Mouse (Mus musculus): ENCODE measurements around the gene 1700017D01Rik.
"Not testable (repeated sequence)": the region's sequence is repeated elsewhere in the genome, so short reads cannot be mapped to it uniquely, and the experiment has no call there.

The 1700017D01Rik gene

DNA sequence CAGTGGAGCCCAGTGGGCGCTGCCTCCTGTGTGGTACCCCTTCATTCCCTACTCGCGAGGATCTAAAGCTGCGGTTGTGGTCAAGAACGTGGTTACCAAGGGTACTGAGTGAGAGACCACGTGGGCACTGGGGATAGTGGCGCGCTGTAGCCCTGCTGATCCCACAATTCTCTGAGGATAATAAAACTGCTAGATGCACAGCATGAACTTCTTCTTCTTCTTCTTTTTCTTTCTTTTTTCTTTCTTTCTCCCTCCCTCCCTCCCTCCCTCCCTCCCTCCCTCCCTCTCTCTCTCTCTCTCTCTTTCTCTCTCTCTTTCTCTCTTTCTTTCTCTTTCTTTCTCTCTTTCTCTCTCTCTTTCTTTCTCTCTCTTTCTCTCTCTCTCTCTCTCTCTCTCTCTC lies at the start of gene 1700017D01Rik:
TSS of gene 1700017D01Rik (minus strand) at position 101 of the 400 bp plus-strand sequence.
- DNase-seq, result not testable (repeated sequence)

DNA sequence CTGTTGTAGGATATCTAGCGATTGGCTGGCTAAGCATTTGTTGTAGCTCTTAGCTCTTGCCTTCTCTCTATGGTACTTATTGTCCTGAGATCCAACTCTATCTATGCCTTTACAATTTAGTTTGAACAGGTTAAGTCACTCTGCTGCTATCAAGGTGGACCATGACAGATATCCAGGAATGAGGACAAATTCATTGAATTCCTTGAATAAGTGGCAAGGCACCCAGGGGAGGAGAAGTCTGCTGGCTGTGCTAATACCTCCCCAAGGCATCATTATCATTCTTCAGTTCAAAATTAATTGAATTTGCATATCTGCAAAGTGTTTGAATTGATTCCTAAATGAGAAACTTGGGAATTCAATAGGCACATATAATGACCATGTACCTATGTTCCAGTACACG lies 46.8 kb upstream of the 1700017D01Rik start:
- no peak for DNase-seq

- peak; percentile 8 for DNase-seq
Observed at GRCm38 (mm10) chr19:11165172-11165571, 34.5 kb upstream of the 1700017D01Rik start, which contains the start of gene 1700025F22Rik. Gene 1700025F22Rik, minus strand, starts transcription at chr19:11165320.

- DNase-seq, result not testable (repeated sequence)
Observed at GRCm38 (mm10) chr19:11157890-11158289, 27.2 kb upstream of the 1700017D01Rik start.

GRCm38 (mm10) chr19:11135336-11135735 lies 4.7 kb upstream of the 1700017D01Rik start:
- DNase-seq, result no peak

GRCm38 (mm10) chr19:11134852-11135251 lies 4.2 kb upstream of the 1700017D01Rik start:
- no peak for DNase-seq

DNA sequence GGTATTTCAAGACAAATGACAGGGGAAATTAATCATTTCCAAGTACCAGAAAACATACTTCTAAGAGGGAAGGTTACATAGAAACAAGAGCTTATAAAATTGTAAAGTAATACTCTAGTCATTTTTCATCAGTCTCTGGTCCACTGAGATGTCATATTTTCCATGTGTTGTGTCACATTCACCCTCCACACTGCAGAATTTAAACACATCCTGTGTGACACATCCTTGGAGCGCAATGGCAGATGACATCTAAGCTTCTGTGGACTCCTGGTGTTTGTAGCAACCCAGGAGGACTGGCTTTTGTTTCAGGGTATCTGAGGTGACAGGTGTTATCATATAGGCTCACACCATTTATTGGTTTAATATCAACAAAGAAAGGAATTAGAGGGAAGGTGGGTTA lies 974 bp downstream of the 1700017D01Rik start:
- no peak for DNase-seq

- DNase-seq, result peak; percentile 11
Observed at GRCm38 (mm10) chr19:11121016-11121420, 9.7 kb downstream of the 1700017D01Rik start.

DNA sequence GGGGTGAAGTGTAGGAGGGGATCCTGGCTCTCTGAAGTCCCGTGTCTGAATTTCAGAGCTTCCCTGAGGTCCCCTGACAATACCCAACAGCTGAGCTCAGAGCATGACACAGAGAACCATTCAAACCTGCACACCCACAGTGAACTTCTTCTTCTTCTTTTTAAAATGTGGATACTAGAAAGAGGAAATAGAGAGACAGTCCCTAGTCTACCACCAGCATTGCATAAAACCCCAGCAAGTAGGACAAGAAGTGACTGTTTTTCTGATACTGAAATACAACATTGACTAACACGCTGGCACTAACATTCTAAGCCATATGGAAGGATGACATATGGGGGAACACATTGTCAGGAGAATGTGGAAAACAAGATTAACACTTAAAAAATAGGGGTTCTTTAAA lies 11.3 kb downstream of the 1700017D01Rik start:
- no peak for DNase-seq

GRCm38 (mm10) chr19:11107746-11108145 lies 22.9 kb downstream of the 1700017D01Rik start:
- peak; percentile 25 for DNase-seq

DNA sequence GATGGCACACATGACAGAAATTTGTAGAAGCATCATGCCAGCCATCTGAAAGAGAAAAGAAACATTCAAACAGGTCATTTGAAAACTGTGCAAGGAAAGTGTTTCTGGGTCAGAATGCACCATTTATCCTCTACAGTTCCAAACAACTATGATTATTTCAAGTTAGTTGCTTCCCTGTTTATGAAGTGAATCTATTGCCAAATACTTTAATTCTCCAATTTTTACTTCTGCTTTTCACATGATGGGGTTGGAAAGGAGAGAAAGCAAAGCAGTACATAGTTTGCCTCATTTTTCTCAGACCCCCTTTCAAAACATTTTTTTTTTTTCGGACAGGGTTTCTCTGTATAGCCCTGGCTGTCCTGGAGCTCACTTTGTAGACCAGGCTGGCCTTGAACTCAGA lies 28.8 kb downstream of the 1700017D01Rik start:
- no peak for DNase-seq

DNA sequence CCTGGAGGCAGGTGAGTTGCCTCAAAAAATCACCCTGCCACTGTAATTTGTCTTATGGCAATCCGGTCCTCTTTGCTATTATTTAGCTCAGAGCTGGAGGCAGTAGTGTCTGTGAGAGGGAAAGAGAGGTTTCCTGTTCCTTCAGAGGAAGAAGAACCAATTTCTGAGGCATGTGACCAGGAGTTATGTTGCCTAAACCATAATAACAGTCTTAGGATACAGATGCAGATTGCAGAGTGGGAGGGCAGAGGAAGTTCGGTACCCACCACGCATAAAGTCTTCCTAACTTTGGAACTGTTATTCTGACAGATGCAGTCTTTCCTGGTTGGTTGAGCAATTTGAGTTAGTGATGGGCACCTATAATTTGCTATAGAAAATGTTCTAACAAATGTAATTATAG lies 32.3 kb downstream of the 1700017D01Rik start:
- DNase-seq, result no peak

GRCm38 (mm10) chr19:11092131-11092530 lies 38.5 kb downstream of the 1700017D01Rik start:
- DNase-seq, result not testable (repeated sequence)

DNA sequence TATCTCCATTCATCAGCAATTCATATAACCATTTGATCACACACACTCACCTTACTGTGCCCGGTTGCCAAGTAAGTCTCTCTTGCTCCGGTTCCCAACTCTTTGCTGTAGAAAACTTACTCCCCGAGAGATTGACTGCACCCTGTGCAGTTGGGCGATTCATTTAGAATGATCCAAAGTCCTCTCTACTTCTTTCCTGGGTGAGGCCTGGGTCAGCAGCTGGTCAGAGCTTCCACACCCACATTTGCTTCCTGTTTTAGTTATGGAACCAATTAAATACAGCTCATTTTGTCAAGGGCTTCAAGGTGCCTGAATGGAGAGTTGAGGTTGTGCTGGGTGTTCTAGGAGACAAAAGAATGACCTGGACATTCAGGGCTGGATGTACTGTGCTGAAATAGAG lies 49.7 kb downstream of the 1700017D01Rik start, which contains the start of gene Ms4a8a:
TSS of gene Ms4a8a (minus strand) at position 169 of the 400 bp plus-strand sequence.
- no peak for DNase-seq

GRCm38 (mm10) chr19:11070364-11070763 lies 60.3 kb downstream of the 1700017D01Rik start:
- DNase-seq, result no peak

GRCm38 (mm10) chr19:11065202-11065875 lies 65.3 kb downstream of the 1700017D01Rik start:
- no peak for DNase-seq

DNA sequence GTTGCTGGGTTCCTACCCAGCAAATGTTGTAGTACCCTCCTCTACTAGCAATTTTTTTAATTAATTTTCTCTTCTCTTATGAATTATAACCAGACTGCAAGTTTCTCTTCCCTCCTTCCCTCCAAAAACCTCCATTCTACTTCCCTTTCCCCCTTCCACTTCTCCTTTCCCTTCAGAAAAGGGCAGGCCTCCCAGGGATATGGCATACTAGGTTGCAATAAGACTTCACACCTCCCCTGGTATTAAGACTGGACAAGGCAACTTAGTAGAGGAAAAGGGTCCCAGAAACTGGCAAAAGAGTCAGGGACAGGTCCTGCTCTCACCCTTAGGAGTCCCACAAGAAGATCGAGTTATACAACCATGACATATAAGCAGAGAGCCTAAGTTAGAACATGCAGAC lies 69.8 kb downstream of the 1700017D01Rik start:
- no peak for DNase-seq

DNA sequence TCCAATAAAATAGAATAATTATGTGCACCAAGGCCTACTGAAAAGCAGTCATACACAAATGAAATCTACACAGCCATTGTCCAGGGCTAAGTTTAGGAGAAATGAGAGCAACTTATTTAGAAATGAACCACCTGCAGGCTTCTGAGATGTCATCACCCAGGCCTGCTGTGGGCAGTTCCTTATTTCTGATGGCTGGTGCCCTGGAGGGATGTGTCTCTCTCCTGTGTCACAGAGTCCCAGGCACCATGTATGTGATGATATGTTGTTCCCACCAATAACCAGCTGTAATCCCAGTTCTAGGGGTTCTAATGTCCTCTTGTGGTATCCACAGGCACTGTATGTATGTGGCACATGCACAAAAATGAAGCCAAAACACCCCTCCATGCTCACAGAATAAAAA lies 70.7 kb downstream of the 1700017D01Rik start:
- no peak for DNase-seq

- DNase-seq, result not testable (repeated sequence)
Observed at GRCm38 (mm10) chr19:11055700-11056099, 75.0 kb downstream of the 1700017D01Rik start.

GRCm38 (mm10) chr19:11053277-11053676 lies 77.4 kb downstream of the 1700017D01Rik start:
- no peak for DNase-seq

DNA sequence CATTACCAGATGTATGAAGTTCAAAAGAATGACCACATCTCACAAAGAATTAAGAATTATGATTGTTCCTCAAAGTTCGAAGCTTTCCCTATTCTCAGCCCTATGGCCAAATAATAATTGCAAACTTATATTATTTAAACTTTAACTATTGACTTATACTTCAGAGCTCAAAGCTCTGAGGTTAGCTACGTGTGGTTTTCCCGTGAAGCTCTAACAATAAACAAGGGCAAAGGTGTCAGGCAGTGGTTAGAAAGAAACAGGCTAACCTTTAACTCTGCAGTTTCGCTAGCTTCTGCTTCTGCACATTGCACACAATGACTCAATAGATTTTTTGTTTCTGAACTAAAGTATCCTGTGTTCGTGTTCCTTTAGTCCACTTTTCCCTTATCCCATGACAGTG lies 77.8 kb downstream of the 1700017D01Rik start:
- DNase-seq, result no peak

DNA sequence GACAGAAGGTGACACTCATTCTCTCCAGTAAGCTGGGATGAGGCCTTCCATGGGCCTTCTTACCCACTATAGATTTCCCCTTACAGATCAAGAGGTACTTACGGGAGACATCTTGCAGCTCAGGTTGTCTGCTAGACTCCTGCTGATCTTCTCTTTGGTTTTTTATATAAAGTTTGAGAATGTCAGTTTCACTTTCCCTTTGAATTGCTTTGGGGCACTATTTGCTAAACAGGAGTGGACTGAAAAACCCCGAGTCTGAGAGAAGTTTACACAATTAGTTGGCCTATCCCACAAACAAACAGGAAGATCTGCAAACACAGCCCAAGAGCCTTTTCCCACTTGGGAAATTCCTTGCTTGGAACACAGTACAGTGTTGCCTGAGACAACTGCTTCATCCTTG lies 80.4 kb downstream of the 1700017D01Rik start:
- DNase-seq, result no peak

GRCm38 (mm10) chr19:11049426-11049825 lies 81.2 kb downstream of the 1700017D01Rik start:
- no peak for DNase-seq

DNA sequence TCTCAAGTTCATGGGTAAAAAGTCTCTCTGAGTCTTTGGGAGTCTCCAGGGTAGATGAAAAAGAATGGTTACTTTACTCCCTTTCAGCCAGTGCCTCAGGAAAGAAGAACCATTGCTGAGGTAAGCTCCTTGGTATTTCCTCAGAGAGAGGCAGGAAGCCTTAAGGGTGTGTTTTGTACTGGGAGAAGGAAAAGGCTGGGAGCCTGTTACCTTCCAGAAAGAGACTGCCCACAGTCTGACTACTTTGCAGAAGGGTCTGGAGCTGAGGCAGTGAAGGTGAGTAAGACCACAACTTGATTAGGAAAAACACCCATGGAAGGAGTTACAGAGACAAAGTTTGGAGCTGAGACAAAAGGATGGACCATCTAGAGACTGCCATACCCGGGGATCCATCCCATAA lies 82.2 kb downstream of the 1700017D01Rik start:
- DNase-seq, result no peak

DNA sequence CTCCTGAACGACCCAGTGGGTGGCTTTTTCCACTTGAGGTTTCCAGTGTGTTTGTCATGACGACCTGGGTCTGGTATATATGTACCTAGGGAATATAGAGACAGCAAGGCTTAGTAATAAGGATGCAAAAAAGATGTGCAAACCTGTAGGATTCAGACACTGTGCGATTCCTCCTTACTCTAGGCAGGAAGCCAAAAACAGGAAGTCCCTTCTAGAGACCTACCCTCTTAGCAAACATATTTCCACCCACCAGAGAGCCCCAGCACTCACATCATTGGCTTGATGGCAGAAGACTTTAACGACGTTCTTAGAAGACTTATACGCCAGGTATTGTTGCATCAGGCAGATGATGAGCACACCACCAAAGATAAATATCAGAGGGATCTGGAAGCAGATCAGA lies 82.7 kb downstream of the 1700017D01Rik start:
- no peak for DNase-seq
